Mouse (Mus musculus): Measurements from ENCODE around the gene Ubr4.
"Not testable (repeated sequence)": the region's sequence is repeated elsewhere in the genome, so short reads cannot be mapped to it uniquely, and the experiment has no call there.

Gene Ubr4

GRCm38 (mm10) chr4:139488325-139488724, 135.9 kb downstream of the Ubr4 start:
- DNase-seq: no peak

DNA sequence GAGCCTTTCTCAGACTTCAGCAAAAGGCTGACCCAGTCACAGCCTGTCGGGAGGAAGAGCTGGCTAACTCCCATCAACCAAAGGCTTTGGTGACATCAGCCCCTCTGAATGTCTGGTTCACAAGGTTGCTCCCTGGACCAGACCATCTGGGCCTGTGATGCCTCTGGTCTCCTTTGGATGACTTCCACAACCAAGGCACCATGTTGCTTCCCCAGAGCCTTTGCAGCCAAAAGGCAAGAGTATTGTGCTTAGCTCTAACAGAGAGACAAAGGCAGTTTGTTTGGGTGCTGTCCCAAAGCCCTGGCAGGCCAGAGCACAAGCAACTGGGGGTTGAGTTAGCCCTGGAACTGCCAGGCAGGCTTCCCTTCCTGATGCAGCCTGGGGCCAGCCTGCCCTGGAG, 137.5 kb downstream of the Ubr4 start:
- peak; percentile 53 for DNase-seq

- DNase-seq: peak; percentile 85
Observed at GRCm38 (mm10) chr4:139490413-139491055, 138.1 kb downstream of the Ubr4 start.

DNA sequence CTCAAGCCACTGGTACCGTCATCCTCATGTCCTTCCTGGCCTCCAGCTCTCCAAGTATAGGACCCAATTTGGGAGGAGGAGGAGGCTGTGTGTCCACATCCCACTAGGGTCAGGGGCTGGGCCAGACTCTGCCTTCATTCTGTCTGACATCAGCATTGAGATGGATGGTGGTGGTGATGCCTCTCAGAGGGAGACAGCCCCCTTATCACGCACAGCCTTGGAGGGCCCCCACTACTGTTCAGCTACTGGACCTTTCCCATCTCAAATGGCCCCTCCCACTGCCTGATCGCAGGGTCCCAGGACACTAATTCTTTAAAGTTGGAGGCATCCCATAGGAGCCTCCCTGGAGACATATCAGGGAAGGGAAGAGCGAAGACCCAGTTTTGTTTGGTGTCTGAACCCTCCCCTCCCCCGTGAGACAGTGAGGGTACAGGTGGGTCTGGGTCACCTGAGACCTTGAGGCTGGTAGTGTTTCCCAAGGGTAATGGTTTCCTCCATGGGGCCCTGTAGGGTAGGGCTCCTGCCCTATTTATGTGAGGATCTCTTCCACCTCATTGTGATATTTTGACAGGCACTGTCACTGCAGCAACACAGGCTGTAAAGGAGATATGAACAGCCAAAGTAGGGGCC, 139.2 kb downstream of the Ubr4 start:
- DNase-seq: no peak

DNA sequence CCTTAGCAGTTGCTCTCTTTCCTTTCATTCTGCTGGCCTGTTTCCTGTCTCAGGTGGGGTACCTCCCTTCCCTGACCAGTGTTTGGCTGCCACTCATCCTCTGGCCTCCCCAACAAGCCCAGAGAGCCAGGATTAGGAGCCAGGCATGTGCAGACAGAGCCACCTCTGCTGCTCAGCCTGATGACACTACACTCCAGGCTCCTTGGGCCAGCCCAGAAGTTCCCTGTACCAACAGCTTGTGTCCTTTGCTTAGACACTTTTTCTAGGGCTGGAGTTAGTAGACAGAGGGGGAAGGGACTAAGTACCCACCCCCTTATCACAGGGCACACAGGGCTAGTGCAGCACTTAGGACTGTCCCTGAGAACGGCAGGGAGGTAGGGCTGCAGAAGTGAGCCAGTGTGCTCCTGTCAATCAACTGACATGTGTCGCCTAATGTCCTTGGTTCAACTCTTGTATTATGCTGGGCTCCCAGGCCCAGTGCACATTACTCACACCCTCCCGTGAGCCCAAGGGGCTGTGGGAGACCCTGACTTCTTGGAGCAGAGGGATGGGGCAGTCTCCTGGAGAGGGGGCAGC, 139.9 kb downstream of the Ubr4 start:
- DNase-seq: no peak

DNA sequence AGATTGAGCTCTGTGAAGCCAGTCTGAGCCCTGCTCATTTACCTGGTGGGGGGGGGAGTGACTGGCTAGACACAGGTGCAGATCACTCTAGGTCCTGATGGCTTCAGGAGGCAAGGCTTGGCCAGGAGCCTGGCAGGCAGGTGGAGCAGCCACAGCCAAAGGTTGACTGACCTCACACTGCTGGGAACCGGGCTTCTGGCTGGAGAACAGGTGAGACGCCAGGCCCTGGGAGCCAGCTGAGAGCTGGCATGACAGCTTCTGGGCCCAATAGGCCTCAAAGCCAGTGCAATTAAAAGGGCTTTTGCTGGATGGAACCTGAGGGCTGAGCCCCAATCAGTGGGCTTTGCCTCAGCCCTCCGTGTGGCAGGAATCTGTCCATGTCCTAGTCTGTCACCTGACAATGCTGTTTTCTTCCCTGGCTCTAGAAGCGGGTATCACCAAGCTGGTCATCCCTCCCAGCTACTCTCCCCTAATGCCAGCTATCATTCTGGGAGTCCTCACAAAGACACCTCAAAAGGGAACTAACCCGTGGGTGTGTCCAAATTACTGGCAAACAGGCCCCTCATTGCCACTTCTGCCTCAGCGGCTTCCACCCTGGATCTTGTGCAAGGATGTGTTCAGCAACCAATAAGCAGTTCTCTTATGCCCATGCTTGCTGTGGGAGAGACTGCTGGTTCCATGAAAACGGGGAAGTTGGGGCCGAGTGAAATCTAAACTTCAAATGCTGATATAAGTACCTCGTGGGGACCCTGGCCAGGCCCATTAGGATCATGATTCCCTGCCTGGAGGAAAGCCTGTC, 141.0 kb downstream of the Ubr4 start:
- DNase-seq: peak; percentile 34

- no peak for DNase-seq
Observed at GRCm38 (mm10) chr4:139500814-139501213, 148.4 kb downstream of the Ubr4 start.

GRCm38 (mm10) chr4:139501702-139502101, 149.3 kb downstream of the Ubr4 start:
- no peak for DNase-seq

DNA sequence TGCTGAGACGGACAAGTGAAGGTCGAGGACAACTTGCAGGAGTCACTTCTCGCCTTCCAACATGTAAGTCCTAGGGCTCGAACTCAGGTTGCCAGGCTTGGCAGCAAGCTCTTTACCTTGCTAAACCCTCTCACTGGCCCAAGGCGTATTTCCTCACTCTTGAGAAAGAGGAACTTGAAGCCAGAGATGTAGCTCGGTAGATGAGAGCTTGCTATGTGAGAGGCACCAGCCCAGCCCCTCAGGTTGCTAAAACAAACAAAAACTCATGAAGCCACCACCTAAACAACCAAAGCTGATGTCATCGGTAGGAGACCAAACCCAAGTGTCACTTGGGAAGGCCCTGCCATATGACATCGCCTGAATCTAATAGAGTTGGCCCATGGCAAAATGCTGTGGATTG, 151.5 kb downstream of the Ubr4 start:
- DNase-seq: no peak

DNA sequence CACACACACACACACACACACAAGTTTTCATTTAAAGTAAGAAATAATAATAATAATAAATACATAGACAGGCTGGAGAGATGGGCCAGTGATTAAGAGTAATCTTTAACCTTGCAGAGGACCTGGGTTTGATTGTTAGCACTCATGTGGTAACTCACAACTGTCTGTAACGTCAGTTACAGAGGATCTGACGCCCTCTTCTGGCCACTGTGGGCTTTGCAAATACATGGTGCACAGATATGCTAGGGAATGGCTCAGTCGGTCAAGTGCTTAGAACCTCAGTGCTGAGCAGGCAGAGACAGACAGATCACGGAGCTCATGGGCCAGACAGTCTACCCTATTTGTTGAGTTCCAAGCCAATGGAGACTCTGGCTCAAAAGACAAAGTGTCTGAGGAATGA, 153.3 kb downstream of the Ubr4 start:
- no peak for DNase-seq

DNA sequence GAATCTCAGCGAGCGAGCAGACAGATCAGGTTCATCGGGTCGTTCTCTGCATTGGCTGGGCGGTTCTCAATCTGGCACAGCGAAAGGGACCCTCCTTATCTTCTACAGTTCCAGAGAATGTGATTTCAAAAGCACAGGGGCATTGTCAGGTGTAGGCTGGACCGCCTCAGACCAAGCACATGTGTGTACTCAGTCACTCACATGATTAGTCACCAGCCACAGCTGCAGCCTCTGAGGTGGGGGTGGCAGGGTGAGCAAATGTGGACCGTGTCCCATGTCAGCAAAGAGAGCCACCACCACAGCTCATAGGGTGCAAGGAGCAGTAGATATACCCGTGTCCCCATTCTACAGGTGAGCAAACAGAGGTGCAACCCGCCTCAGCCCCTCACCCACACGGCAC, 154.3 kb downstream of the Ubr4 start:
- DNase-seq: no peak

GRCm38 (mm10) chr4:139509069-139509468, 156.7 kb downstream of the Ubr4 start:
- no peak for DNase-seq

DNA sequence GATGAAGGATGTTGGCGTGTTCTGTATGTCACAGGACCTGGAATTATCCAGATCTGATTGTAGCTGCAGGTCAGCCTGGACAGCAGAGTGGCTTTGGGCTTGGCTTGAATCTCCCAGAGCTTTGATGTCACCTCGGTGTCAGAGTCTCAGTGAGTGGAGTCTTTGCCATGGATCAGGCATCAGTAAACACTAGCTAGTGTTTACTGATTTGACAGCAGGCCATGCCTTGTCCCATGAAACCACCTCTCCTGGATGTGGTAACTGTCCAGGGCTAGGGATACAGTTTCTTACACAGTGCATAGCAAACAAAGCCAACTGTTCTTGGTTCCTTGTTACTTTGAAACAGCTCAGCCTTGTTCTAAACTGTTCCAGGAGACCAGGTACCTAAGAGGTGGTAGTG, 159.1 kb downstream of the Ubr4 start:
- DNase-seq: no peak

GRCm38 (mm10) chr4:139512985-139513384, 160.6 kb downstream of the Ubr4 start:
- no peak for DNase-seq

DNA sequence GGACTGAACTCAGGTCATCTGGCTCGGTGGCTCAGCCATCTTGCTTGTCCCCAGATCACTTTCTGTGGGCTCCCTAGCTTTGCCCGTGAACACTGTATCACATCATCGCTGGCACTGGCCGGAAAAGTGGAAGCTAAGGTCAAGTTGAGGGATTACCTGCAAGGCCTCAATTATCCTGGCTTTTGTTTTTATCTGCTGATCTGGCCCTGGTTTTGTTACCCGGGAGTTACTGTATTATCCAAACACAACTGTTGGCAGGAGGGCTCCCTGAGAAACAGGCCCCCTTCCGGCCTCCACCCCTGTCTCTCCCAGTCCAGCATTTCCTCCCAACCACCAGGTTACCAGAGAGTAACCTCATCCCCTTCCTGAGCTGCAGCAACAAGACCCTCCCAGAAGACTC, 166.8 kb downstream of the Ubr4 start:
- no peak for DNase-seq

DNA sequence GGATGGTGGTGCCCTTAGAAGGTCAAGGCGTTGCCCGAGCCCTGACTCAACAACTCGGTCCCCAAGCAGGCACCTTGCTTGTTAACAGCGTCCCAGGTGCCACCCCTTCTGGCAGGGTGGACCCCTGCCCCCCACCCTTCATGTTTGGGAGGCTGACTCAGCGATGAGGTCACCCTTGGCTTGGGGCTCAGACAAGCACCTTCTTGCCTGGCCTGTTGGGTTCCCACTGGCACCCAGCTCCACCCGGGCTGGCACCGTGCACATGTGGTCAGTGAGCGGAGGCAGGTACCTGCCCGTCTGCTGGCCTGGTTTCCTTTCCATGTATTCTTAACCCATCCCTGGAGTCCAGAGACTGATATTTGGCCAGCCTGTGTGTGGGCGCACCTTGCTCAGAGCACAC, 169.5 kb downstream of the Ubr4 start:
- DNase-seq: no peak

DNA sequence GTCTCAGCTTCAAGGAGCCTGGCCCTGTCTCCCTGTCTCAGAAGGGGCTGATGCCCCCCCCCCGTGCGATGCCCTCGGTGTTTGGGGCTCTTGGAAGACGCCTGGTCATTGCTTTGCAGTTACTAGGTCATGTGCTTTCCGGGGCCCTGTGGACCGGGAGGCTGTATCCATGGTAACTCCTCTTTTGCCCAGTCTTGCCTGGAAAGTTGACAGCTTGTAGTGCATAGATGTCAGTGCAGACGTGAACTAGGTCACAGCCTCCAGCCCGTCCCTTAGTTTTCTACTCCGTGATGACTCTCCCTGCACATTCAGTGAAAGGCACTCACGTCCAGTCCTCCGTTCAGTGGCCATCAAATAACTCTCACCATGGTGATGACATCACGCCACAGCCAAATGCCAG, 174.1 kb downstream of the Ubr4 start:
- DNase-seq: no peak

DNA sequence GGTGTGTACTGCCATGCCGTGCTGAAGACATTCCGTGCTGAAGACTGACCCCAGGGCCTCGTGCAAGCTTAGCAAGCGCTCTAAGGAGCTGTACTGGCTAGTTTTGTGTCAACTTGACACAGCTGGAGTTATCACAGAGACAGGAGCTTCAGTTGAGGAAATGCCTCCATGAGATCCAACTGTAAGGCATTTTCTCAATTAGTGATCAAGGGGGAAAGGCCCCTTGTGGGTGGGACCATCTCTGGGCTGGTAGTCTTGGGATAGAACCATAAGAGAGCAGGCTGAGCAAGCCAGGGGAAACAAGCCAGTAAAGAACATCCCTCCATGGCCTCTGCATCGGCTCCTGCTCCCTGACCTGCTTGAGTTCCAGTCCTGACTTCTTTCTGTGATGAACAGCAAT, 177.8 kb downstream of the Ubr4 start, which contains the start of gene Iffo2:
TSS of gene Iffo2 (plus strand) at position 301 of the 400 bp plus-strand sequence.
- DNase-seq: not testable (repeated sequence)

DNA sequence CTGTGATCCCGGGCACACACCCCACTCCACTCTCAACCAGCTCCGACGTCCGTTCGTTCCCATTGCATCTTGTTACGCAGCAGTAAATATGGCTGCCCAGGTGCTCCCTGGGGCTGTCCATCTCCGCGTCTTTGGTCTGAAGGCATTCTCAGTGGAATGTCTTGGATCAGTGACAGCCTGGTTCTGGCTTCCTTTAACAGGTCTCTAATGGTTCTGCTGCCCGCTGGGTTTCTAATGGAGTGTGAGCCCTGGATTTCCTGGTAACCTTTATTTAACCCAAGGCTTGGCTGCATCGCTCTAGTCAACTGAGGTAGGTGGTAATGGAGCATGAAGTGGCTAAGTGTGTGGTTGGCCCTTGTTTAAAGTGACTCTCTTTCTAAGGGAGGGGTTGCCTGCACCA, 179.7 kb downstream of the Ubr4 start:
- no peak for DNase-seq

GRCm38 (mm10) chr4:139535127-139535695, 182.8 kb downstream of the Ubr4 start:
- DNase-seq: peak; percentile 93

DNA sequence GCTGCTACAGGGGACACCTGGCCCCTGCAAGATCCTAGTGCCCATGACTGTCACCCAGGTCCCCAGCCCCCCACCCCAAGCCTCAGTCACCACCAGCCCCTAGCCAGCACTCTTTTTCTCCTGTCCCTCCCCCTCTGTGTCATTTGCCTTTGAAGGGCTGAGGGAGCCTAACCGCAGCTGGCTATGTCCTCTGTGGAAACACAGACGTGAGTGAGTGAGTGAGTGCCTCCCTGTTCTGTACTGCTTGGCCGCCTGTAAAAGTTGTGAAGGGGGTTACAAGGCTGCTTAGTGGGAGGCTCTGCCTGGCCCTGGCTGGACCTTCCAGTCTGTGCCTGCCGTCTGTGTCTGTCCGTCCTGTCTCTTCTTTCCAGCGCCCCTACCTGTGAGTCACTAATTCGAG, 183.3 kb downstream of the Ubr4 start:
- peak; percentile 43 for DNase-seq

DNA sequence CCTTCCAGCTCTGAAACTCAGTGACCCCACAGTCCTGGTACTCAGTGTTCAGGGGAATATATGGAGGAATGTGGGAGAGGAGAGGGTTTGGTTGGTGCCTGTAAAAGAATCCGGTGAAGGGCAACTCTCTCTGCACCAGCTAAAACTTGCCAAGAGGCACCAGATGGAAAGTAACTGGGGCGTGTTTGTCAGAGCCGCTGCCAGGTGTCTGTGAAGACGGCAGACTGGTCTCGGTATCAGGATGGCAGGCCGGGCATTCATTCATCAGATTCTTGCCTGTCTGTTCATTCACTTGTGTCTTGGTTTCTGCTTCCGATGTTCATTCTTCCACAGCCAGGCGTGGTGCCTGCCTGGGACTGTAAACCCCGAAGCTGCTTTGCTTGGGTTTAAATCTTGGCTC, 184.3 kb downstream of the Ubr4 start:
- DNase-seq: no peak
